Mouse (Mus musculus): ENCODE measurements around the gene E430018J23Rik.

- TF ChIP-seq GATA1 (IDR thresholded peaks at IDR 0.05; ENCODE audit: borderline replicate concordance, low read length) (no peak), FLI1 (IDR thresholded peaks at IDR 0.05; ENCODE audit: low read length) (no peak)
Observed at GRCm38 (mm10) chr7:127366249-127366648, 27.2 kb downstream of the E430018J23Rik start.

Data from megakaryocyte, embryonic 14.5 days (primary cell).